Mouse (Mus musculus): Measurements from ENCODE around the gene Drg2. TPM values are rescaled to one million over a fixed set of nuclear protein-coding genes. Genes with fewer than 3 reads are reported as not detected.

Gene Drg2
- polyA plus RNA-seq, 1 experiment from 2014 or later: 143 TPM

- Histone ChIP-seq H3K27me3 (replicated peaks; ENCODE audit: low read depth, poor library complexity, severe bottlenecking) (0 out of 2 replicates have a peak, but pooled peaks cover 11% of the 10 kb centered on the region), H3K36me3 (replicated peaks) (no peaks in the 10 kb centered on the region), H3K9me3 (no peaks in the 10 kb centered on the region; the same call in 1 of the 2 replicates), H3K4me1 (peaks cover 10% of the 10 kb centered on the region; the same call in 1 of the 2 replicates), H3K4me3 (no peak overlapping the region), H3K27ac (replicated peaks) (no peak overlapping the region)
- WGBS: 85% methylated on average over 5 of the region's 5 CpGs
- DNase-seq (ENCODE audit: low spot score): no peak
Observed at GRCm38 (mm10) chr11:60475668-60476362, 21.4 kb downstream of the Drg2 start.

GRCm38 (mm10) chr11:60478121-60478520, 23.7 kb downstream of the Drg2 start:
- H3K4me1 ChIP-seq: peaks cover 10% of the 10 kb centered on the region; the same call in 1 of the 2 replicates
- H3K27ac ChIP-seq (replicated peaks): peak overlapping the region; percentile 4; the same call in 1 of the 2 replicates
- 0 out of 2 replicates have a peak, but pooled peaks cover 11% of the 10 kb centered on the region for H3K27me3 ChIP-seq (replicated peaks; ENCODE audit: low read depth, poor library complexity, severe bottlenecking)
- H3K36me3 ChIP-seq (replicated peaks): no peaks in the 10 kb centered on the region
- peak overlapping the region; percentile 34 for H3K4me3 ChIP-seq
- WGBS: 30% methylated on average over 17 of the region's 17 CpGs
- peak; percentile 35 for DNase-seq (ENCODE audit: low spot score)
- H3K9me3 ChIP-seq: no peaks in the 10 kb centered on the region; the same call in 1 of the 2 replicates

DNA sequence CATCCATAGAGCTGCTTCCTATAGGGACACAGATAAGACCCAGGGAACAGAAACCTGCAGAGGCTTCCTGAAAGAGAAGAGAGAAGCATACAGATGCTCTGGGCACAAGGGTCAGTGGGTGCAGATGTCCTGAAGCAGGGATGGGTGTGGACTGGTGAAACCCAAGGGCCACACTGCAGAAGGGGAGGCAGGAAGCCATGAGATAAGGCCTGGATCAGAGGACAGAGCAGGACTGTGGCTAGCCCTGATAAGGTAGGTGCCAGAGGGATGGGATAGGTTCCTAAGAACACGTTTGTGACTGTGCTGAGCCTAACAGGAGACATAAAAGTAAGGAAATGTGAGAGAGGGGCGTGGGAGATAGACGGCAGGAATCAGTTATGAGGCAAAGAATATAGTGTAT, 31.9 kb downstream of the Drg2 start:
- no peaks in the 10 kb centered on the region for H3K4me1 ChIP-seq
- 72% methylated on average over 3 of the region's 3 CpGs for WGBS
- no peaks in the 10 kb centered on the region for H3K27me3 ChIP-seq (replicated peaks; ENCODE audit: low read depth, poor library complexity, severe bottlenecking)
- DNase-seq (ENCODE audit: low spot score): no peak
- H3K27ac ChIP-seq (replicated peaks): no peak overlapping the region
- H3K4me3 ChIP-seq: no peak overlapping the region
- no peaks in the 10 kb centered on the region for H3K36me3 ChIP-seq (replicated peaks)
- no peaks in the 10 kb centered on the region for H3K9me3 ChIP-seq

GRCm38 (mm10) chr11:60492726-60493125, 38.3 kb downstream of the Drg2 start:
- Histone ChIP-seq H3K4me3 (no peak overlapping the region), H3K9me3 (no peaks in the 10 kb centered on the region), H3K4me1 (no peaks in the 10 kb centered on the region), H3K27ac (replicated peaks) (no peak overlapping the region), H3K36me3 (replicated peaks) (no peaks in the 10 kb centered on the region), H3K27me3 (replicated peaks; ENCODE audit: low read depth, poor library complexity, severe bottlenecking) (no peaks in the 10 kb centered on the region)
- no peak for DNase-seq (ENCODE audit: low spot score)
- WGBS: 96% methylated on average over 5 of the region's 5 CpGs

- Histone ChIP-seq H3K9me3 (no peaks in the 10 kb centered on the region), H3K4me1 (no peaks in the 10 kb centered on the region), H3K27me3 (replicated peaks; ENCODE audit: low read depth, poor library complexity, severe bottlenecking) (no peaks in the 10 kb centered on the region), H3K4me3 (no peak overlapping the region), H3K36me3 (replicated peaks) (no peaks in the 10 kb centered on the region), H3K27ac (replicated peaks) (no peak overlapping the region)
- 76% methylated on average over 2 of the region's 2 CpGs for WGBS
- no peak for DNase-seq (ENCODE audit: low spot score)
Observed at GRCm38 (mm10) chr11:60495692-60496091, 41.3 kb downstream of the Drg2 start.

- no peak overlapping the region for H3K27ac ChIP-seq (replicated peaks)
- no peaks in the 10 kb centered on the region for H3K9me3 ChIP-seq
- DNase-seq (ENCODE audit: low spot score): no peak
- WGBS: 82% methylated on average over 13 of the region's 13 CpGs
- peaks cover 21% of the 10 kb centered on the region for H3K4me1 ChIP-seq
- no peak overlapping the region for H3K4me3 ChIP-seq
- no peaks in the 10 kb centered on the region for H3K36me3 ChIP-seq (replicated peaks)
- H3K27me3 ChIP-seq (replicated peaks; ENCODE audit: low read depth, poor library complexity, severe bottlenecking): peaks cover 54% of the 10 kb centered on the region
Observed at GRCm38 (mm10) chr11:60507281-60507680, 52.9 kb downstream of the Drg2 start.

- Histone ChIP-seq H3K4me3 (peak overlapping the region; percentile 59), H3K36me3 (replicated peaks) (no peaks in the 10 kb centered on the region), H3K4me1 (peaks cover 16% of the 10 kb centered on the region), H3K27ac (replicated peaks) (no peak overlapping the region), H3K27me3 (replicated peaks; ENCODE audit: low read depth, poor library complexity, severe bottlenecking) (peaks cover 54% of the 10 kb centered on the region), H3K9me3 (no peaks in the 10 kb centered on the region)
- 4% methylated on average over 11 of the region's 11 CpGs for WGBS
- peak; percentile 37 for DNase-seq (ENCODE audit: low spot score)
Observed at GRCm38 (mm10) chr11:60508950-60509349, 54.6 kb downstream of the Drg2 start.

- Histone ChIP-seq H3K4me3 (peak overlapping the region; percentile 59), H3K27me3 (replicated peaks; ENCODE audit: low read depth, poor library complexity, severe bottlenecking) (peaks cover 54% of the 10 kb centered on the region), H3K27ac (replicated peaks) (peak overlapping the region; percentile 71), H3K36me3 (replicated peaks) (no peaks in the 10 kb centered on the region), H3K4me1 (peaks cover 16% of the 10 kb centered on the region), H3K9me3 (no peaks in the 10 kb centered on the region)
- WGBS: under 1% methylated on average over 25 of the region's 25 CpGs
- peak; percentile 66 for DNase-seq (ENCODE audit: low spot score)
Observed at GRCm38 (mm10) chr11:60509500-60509899, 55.1 kb downstream of the Drg2 start.

GRCm38 (mm10) chr11:60511893-60512292, 57.5 kb downstream of the Drg2 start:
- H3K9me3 ChIP-seq: no peaks in the 10 kb centered on the region
- no peak overlapping the region for H3K4me3 ChIP-seq
- H3K27ac ChIP-seq (replicated peaks): no peak overlapping the region
- H3K27me3 ChIP-seq (replicated peaks; ENCODE audit: low read depth, poor library complexity, severe bottlenecking): peaks cover 48% of the 10 kb centered on the region
- 88% methylated on average over 1 of the region's 1 CpGs for WGBS
- no peak for DNase-seq (ENCODE audit: low spot score)
- H3K36me3 ChIP-seq (replicated peaks): no peaks in the 10 kb centered on the region
- H3K4me1 ChIP-seq: peaks cover 24% of the 10 kb centered on the region

DNA sequence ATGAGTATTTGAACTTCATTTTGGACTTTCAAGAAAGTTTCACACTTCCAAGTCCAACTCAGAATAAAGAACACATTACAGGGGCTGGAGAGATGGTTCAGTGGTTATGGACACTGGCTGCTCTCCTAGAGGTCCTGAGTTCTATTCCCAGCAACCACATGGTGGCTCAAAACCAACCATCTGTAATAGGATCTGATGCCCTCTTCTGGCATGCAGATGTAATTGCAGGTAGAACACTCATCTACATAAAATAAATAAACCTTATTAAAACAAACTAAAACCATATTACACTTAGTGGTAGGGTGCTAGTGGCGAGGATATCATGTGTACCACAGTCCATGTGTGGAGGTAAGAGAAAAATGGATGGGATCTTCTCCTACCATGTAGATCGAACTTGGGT, 58.1 kb downstream of the Drg2 start:
- Histone ChIP-seq H3K27me3 (replicated peaks; ENCODE audit: low read depth, poor library complexity, severe bottlenecking) (peaks cover 42% of the 10 kb centered on the region), H3K36me3 (replicated peaks) (no peaks in the 10 kb centered on the region), H3K4me3 (no peak overlapping the region), H3K4me1 (peaks cover 24% of the 10 kb centered on the region), H3K27ac (replicated peaks) (no peak overlapping the region), H3K9me3 (no peaks in the 10 kb centered on the region)
- 73% methylated on average over 2 of the region's 2 CpGs for WGBS
- DNase-seq (ENCODE audit: low spot score): no peak

GRCm38 (mm10) chr11:60514941-60515340, 60.5 kb downstream of the Drg2 start:
- Histone ChIP-seq H3K36me3 (replicated peaks) (no peaks in the 10 kb centered on the region), H3K4me3 (no peak overlapping the region), H3K9me3 (no peaks in the 10 kb centered on the region), H3K27me3 (replicated peaks; ENCODE audit: low read depth, poor library complexity, severe bottlenecking) (peaks cover 18% of the 10 kb centered on the region), H3K27ac (replicated peaks) (no peak overlapping the region), H3K4me1 (peaks cover 8% of the 10 kb centered on the region)
- DNase-seq (ENCODE audit: low spot score): peak; percentile 22
- 53% methylated on average over 2 of the region's 2 CpGs for WGBS

GRCm38 (mm10) chr11:60518305-60518704, 63.9 kb downstream of the Drg2 start:
- no peak for DNase-seq (ENCODE audit: low spot score)
- Histone ChIP-seq H3K27me3 (replicated peaks; ENCODE audit: low read depth, poor library complexity, severe bottlenecking) (no peaks in the 10 kb centered on the region), H3K4me1 (peaks cover 17% of the 10 kb centered on the region), H3K9me3 (no peaks in the 10 kb centered on the region), H3K36me3 (replicated peaks) (no peaks in the 10 kb centered on the region), H3K27ac (replicated peaks) (no peak overlapping the region), H3K4me3 (no peak overlapping the region)
- WGBS: 77% methylated on average over 4 of the region's 4 CpGs
